Mouse (Mus musculus): Measurements from ENCODE around the gene Cacna1f.

The Cacna1f gene

DNA sequence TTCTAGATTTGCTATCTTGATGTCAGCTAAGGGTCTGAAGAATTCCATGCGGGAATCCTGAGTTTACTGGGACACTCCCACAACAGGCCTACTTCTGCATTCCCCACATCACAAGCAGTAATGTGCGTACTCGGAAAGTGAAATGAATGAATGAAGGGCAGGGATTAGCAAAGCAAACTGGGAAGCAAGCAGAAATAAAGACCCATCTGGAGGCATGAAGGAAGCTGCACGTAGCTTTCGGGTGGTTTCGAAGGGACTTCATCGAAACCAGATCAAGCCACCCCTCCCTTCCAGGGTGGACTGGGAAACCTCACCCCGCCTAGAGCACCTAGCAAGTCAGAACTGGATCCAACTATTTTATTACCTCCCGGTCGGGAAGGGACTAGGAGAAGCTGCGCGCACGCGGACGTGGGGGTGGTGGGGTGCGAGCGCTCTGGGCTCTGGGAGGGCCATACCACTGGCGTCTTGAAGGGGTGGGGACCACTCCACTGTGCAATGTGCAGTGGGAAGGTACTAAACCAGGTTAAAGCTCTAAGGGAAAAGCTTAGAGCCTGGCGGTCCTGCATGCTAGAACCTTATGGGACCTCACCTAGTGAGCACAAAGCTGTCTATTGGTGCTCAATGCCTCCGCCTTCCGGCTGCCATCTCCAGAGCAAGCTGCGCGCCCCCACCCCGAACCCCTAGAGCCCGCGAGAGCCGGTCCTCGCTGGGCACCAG lies 67.6 kb downstream of the Cacna1f start:
- DNase-seq (ENCODE audit: low spot score) = no peak

DNA sequence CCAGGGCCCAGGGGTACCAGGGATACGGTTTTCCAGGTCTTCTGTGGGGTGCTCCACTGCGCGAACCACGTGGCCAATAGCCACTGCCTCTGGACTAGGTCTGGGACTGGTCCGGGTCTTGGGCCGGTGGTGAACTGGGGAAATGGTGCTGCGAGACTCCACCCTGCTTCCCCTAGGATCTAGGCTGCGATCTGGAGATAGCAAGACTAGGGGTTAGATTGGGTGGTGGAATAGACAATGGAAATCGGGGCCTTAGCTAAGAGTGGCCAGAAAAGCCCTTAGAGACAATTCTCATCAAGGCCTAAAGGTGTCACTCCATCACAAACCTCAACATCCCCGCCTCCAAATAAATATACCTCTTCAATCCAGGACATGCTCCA lies 68.1 kb downstream of the Cacna1f start:
- DNase-seq (ENCODE audit: low spot score) = no peak

DNA sequence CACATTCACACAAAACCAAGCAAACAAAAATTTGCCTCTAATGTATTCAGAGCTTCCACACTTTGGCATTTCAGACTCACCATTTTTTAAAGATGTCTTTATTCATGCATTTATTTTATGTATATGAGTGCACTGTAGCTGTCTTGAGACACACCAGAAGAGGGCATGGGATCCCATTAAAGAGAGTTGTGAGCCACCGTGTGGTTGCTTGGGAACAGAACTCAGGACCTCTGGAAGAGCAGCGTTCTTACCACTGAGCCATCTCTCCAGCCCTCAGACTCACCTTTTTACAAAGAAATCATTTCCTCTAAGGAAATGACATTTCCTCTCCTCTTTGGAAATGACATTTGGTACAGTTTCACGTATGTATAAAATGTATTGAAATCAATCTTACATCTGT lies 72.1 kb downstream of the Cacna1f start:
- no peak for DNase-seq (ENCODE audit: low spot score)

DNA sequence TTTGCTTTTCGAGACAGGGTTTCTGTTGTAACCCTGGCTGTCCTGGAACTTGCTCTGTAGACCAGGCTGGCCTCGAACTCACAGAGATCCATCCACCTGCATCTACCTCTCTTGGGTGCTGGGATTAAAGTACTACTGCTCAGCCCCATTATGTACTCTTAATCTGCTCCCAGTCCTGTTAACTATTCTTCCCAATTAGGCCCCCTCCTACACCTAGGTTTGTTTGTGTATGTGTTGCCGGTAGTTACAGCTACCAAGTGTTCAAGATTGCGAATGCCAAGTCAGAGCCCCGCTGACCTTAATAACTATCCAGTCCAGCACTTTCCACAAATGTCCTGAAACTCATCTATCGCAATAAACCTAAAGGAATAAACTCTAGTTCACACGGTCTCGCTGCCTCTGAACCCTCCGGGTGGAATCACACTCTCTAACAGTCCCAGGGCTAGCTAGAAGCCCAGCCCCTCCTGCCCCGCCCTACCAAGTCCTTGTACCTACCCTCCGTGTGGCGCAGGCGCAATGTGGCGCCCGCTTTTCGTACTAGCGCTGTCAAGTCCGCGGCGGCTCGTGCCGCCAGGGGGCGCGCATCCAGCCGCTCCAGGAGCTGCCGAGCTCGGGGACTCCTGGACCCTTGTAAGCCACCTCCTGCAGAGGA lies 72.6 kb downstream of the Cacna1f start:
- DNase-seq (ENCODE audit: low spot score) = no peak

GRCm38 (mm10) chrX:7680057-7680412 lies 73.2 kb downstream of the Cacna1f start:
- DNase-seq (ENCODE audit: low spot score) = no peak

GRCm38 (mm10) chrX:7680864-7681263 lies 74.0 kb downstream of the Cacna1f start, which contains the start of gene Magix:
Magix (minus strand) TSS chrX:7681251.
- DNase-seq (ENCODE audit: low spot score) = no peak

All from urinary bladder, postnatal 10 days (tissue).